Mouse (Mus musculus): Measurements from ENCODE around the gene Tbx5. TPM values are rescaled to one million over a fixed set of nuclear protein-coding genes. Genes with fewer than 3 reads are reported as not detected.
A peak's percentile ranks its signal among the peaks of the same experiment; 100 is the strongest.
"Not testable (repeated sequence)": the region's sequence is repeated elsewhere in the genome, so short reads cannot be mapped to it uniquely, and the experiment has no call there.

Tbx5 gene
- polyA plus RNA-seq, 1 experiment from 2014 or later, result not detected

DNA sequence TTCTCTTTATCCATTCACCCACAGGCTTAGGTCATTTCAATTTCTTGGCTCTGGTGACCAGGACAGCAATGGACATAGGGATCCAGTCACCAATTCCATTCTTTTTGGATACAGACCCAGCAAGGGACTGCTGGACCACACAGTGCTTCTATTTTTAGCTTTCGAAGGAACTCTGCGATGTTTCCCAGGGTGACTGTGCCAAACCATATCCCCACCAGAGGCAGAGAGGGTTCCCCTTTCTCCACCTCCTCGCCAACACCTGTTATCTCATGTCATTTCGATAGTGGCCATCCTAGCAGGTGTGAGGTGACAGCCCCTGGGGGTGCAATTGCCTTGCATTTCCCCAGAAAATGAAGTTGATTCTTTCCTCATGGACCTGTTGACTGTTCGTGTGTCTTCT is 30.0 kb downstream of the Tbx5 start:
- H3K27me3 ChIP-seq, result peaks cover 6% of the 10 kb centered on the region; the same call in 1 of the 2 replicates
- WGBS, result 82% methylated on average over 5 of the region's 5 CpGs

DNA sequence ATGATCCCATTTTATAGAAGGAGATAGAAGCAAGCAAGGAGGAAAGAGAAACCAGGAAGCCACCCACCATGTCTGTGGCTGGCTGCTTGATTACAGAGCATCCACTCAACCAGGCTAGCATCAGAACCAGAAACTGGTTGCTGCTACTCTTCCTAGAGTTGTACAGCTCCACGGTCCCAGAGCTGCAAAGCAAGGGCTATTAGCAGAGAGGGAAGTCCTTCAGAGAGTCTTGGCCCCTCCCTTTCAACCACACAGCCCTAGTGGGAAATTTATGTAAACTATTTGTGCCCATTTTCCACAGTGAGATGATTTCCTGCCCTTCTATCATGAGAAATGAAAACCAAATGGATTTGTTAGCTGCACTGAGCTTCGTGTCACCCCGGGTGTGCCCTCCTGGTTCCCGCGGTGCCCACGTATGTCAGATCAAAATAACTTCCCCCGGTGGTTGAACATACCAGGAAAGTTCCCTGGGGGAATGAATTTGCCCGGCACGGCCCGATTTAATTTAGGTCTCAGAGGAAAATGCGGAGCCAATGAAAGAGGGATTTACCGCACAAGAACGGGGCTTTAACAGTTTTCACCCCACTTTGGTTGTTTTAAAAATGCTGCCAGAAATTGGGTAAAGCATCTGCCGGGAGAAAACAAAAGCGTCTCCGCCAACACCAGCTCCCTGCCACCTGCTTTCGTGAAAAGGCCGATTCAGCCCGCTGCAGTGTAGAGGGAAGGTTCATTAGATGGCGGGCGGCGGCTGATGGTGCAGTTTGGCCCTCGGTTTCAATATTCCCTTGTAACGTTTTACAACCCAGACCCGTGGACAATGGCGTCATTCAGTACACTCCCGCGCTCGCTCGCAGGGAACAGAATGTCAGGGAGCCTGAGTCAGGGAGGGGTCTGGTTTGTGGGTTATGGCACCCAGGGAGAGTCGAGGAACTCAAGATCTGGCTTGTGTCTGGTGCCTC is 34.1 kb downstream of the Tbx5 start:
- Histone ChIP-seq H3K4me2 (replicated peaks) (peak overlapping the region; percentile 55), H3K9me3 (no peaks in the 10 kb centered on the region), H3K9ac (replicated peaks) (peak overlapping the region; percentile 14), H3K27ac (replicated peaks) (peak overlapping the region; percentile 51), H3K36me3 (no peaks in the 10 kb centered on the region), H3K27me3 (no peaks in the 10 kb centered on the region; the same call in 1 of the 2 replicates), H3K4me3 (peak overlapping the region; percentile 33), H3K4me1 (peaks cover 14% of the 10 kb centered on the region)
- WGBS, result 7% methylated on average over 31 of the region's 31 CpGs
- ATAC-seq (replicated peaks), result peak; percentile 84

More for the DNA sequence above, 30.0 kb downstream of the Tbx5 start:
- no peak overlapping the region for H3K4me2 ChIP-seq (replicated peaks)
- no peaks in the 10 kb centered on the region for H3K36me3 ChIP-seq
- no peak overlapping the region for H3K27ac ChIP-seq (replicated peaks)
- no peak overlapping the region for H3K4me3 ChIP-seq
- no peaks in the 10 kb centered on the region for H3K9me3 ChIP-seq
- H3K9ac ChIP-seq (replicated peaks), result no peak overlapping the region
- H3K4me1 ChIP-seq, result peaks cover 14% of the 10 kb centered on the region
- no peak for ATAC-seq (replicated peaks)

GRCm38 (mm10) chr5:119867986-119868385 is 35.5 kb downstream of the Tbx5 start:
- 85% methylated on average over 6 of the region's 6 CpGs for WGBS
- Histone ChIP-seq H3K4me3 (no peak overlapping the region), H3K9ac (replicated peaks) (no peak overlapping the region), H3K9me3 (no peaks in the 10 kb centered on the region), H3K4me2 (replicated peaks) (no peak overlapping the region), H3K27ac (replicated peaks) (no peak overlapping the region), H3K36me3 (no peaks in the 10 kb centered on the region), H3K4me1 (peaks cover 14% of the 10 kb centered on the region), H3K27me3 (no peaks in the 10 kb centered on the region; the same call in 1 of the 2 replicates)
- no peak for ATAC-seq (replicated peaks)

GRCm38 (mm10) chr5:119875421-119875820 is 43.0 kb downstream of the Tbx5 start:
- no peak overlapping the region for H3K9ac ChIP-seq (replicated peaks)
- H3K4me3 ChIP-seq, result no peak overlapping the region
- no peaks in the 10 kb centered on the region for H3K4me1 ChIP-seq
- no peak for ATAC-seq (replicated peaks)
- 40% methylated on average over 2 of the region's 2 CpGs for WGBS
- H3K27me3 ChIP-seq, result no peaks in the 10 kb centered on the region
- H3K9me3 ChIP-seq, result no peaks in the 10 kb centered on the region
- no peak overlapping the region for H3K27ac ChIP-seq (replicated peaks)
- H3K36me3 ChIP-seq, result no peaks in the 10 kb centered on the region
- H3K4me2 ChIP-seq (replicated peaks), result no peak overlapping the region

- H3K4me3 ChIP-seq, result no peak overlapping the region
- H3K27me3 ChIP-seq, result no peaks in the 10 kb centered on the region
- no peak overlapping the region for H3K27ac ChIP-seq (replicated peaks)
- no peaks in the 10 kb centered on the region for H3K4me1 ChIP-seq
- H3K4me2 ChIP-seq (replicated peaks), result no peak overlapping the region
- H3K9ac ChIP-seq (replicated peaks), result no peak overlapping the region
- ATAC-seq (replicated peaks), result no peak
- H3K9me3 ChIP-seq, result no peaks in the 10 kb centered on the region
- 69% methylated on average over 6 of the region's 6 CpGs for WGBS
- H3K36me3 ChIP-seq, result no peaks in the 10 kb centered on the region
Observed at GRCm38 (mm10) chr5:119877185-119877584, 44.7 kb downstream of the Tbx5 start.

- Histone ChIP-seq H3K36me3 (no peaks in the 10 kb centered on the region), H3K4me1 (no peaks in the 10 kb centered on the region), H3K9ac (replicated peaks) (no peak overlapping the region), H3K4me3 (no peak overlapping the region), H3K4me2 (replicated peaks) (no peak overlapping the region), H3K27ac (replicated peaks) (no peak overlapping the region), H3K27me3 (no peaks in the 10 kb centered on the region), H3K9me3 (no peaks in the 10 kb centered on the region)
- 83% methylated on average over 7 of the region's 8 CpGs for WGBS
- no peak for ATAC-seq (replicated peaks)
Observed at GRCm38 (mm10) chr5:119885595-119885994, 53.1 kb downstream of the Tbx5 start.

DNA sequence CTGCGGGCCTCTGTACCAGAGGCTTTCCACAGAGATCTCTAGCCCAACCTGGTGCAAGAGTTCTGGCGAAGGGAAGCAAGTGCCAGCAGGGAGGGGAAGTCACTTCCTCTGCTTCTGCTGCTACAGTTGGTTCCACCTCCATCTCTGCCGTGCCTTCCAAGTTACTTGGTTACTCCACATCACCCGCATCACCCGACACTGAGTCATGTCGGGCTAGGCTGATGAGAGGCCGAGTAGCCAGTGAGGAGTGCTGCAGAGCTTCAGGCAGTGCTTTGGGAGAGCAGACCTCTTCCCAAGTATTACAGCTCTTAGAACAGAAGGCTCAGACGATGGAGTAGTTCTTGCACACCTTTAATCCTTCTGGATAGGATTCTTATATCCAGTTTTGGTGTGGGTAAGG is 54.9 kb downstream of the Tbx5 start:
- no peak overlapping the region for H3K9ac ChIP-seq (replicated peaks)
- H3K36me3 ChIP-seq, result no peaks in the 10 kb centered on the region
- H3K27me3 ChIP-seq, result no peaks in the 10 kb centered on the region
- H3K9me3 ChIP-seq, result no peaks in the 10 kb centered on the region
- no peaks in the 10 kb centered on the region for H3K4me1 ChIP-seq
- no peak for ATAC-seq (replicated peaks)
- WGBS, result 80% methylated on average over 8 of the region's 8 CpGs
- H3K4me2 ChIP-seq (replicated peaks), result no peak overlapping the region
- no peak overlapping the region for H3K27ac ChIP-seq (replicated peaks)
- H3K4me3 ChIP-seq, result no peak overlapping the region

GRCm38 (mm10) chr5:119891960-119892359 is 59.5 kb downstream of the Tbx5 start:
- Histone ChIP-seq H3K27me3 (no peaks in the 10 kb centered on the region), H3K4me3 (no peak overlapping the region), H3K27ac (replicated peaks) (no peak overlapping the region), H3K36me3 (no peaks in the 10 kb centered on the region), H3K9ac (replicated peaks) (no peak overlapping the region), H3K4me1 (no peaks in the 10 kb centered on the region), H3K9me3 (no peaks in the 10 kb centered on the region), H3K4me2 (replicated peaks) (no peak overlapping the region)
- WGBS, result 49% methylated on average over 5 of the region's 5 CpGs
- ATAC-seq (replicated peaks), result no peak

GRCm38 (mm10) chr5:119893060-119893459 is 60.6 kb downstream of the Tbx5 start:
- Histone ChIP-seq H3K36me3 (no peaks in the 10 kb centered on the region), H3K27me3 (no peaks in the 10 kb centered on the region), H3K27ac (replicated peaks) (no peak overlapping the region), H3K4me1 (no peaks in the 10 kb centered on the region), H3K4me2 (replicated peaks) (no peak overlapping the region), H3K4me3 (no peak overlapping the region), H3K9me3 (no peaks in the 10 kb centered on the region), H3K9ac (replicated peaks) (no peak overlapping the region)
- no peak for ATAC-seq (replicated peaks)
- WGBS, result 73% methylated on average over 3 of the region's 3 CpGs

- H3K4me2 ChIP-seq (replicated peaks), result no peak overlapping the region
- H3K9ac ChIP-seq (replicated peaks), result no peak overlapping the region
- WGBS, result 84% methylated on average over 3 of the region's 3 CpGs
- no peak overlapping the region for H3K4me3 ChIP-seq
- no peak overlapping the region for H3K27ac ChIP-seq (replicated peaks)
- no peaks in the 10 kb centered on the region for H3K36me3 ChIP-seq
- no peaks in the 10 kb centered on the region for H3K27me3 ChIP-seq
- no peak for ATAC-seq (replicated peaks)
- H3K4me1 ChIP-seq, result no peaks in the 10 kb centered on the region
- H3K9me3 ChIP-seq, result no peaks in the 10 kb centered on the region
Observed at GRCm38 (mm10) chr5:119896605-119897004, 64.1 kb downstream of the Tbx5 start.

DNA sequence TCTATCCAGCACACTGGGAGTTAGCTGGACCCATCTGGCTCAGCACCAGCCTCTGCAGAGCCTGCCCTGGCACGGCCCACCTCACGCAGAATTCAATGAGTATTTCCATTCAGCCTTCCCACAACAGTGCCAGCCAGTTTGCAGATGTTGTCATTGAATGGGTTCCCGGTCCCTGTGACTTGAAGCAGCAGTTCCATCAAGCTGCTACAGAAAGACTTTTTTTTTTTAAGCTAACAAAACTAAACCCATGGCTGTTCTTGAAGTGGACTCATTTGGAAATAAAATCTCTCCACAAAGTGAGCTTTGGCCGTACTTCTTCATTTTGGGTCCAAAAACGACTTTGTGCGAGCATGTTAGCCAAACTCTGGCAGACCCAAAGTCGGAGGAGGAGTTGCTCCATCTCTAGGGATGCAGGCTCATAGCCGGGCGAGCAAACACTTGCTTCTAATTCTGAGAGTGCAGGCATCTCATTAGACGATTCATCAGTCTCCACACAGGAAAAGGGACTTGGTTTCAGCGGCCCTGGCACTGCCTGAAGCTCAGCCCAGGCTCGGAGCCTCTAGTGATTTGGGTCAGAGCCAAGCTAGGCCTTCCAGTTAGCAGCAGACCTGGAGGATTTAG is 84.2 kb downstream of the Tbx5 start:
- Histone ChIP-seq H3K27ac (replicated peaks) (peak overlapping the region; percentile 73), H3K9ac (replicated peaks) (no peak overlapping the region), H3K9me3 (no peaks in the 10 kb centered on the region), H3K4me1 (peaks cover 14% of the 10 kb centered on the region), H3K36me3 (no peaks in the 10 kb centered on the region), H3K4me2 (replicated peaks) (0 out of 2 replicates have a peak overlapping the region, but pooled peaks have one; percentile 3), H3K4me3 (no peak overlapping the region), H3K27me3 (no peaks in the 10 kb centered on the region)
- 30% methylated on average over 12 of the region's 12 CpGs for WGBS
- ATAC-seq (replicated peaks), result peak; percentile 92

GRCm38 (mm10) chr5:119918381-119918780 is 85.9 kb downstream of the Tbx5 start:
- H3K4me1 ChIP-seq, result peaks cover 14% of the 10 kb centered on the region
- not testable (repeated sequence) for H3K9ac ChIP-seq (replicated peaks); ATAC-seq (replicated peaks); H3K27ac ChIP-seq (replicated peaks); H3K36me3 ChIP-seq; H3K4me2 ChIP-seq (replicated peaks); H3K4me3 ChIP-seq; H3K9me3 ChIP-seq; H3K27me3 ChIP-seq
- WGBS, result 96% methylated on average over 1 of the region's 1 CpGs
